Mouse (Mus musculus) megakaryocyte, adult 5-6 weeks (primary cell): ENCODE data around the gene Slc11a2. TPM values are rescaled to one million over a fixed set of nuclear protein-coding genes. Genes with fewer than 3 reads are reported as not detected.

Experiments
- ATAC-seq: 2 replicates; pipeline ENCODE4 v1.8.0; 2016; ENCODE audit warnings: mild to moderate bottlenecking, inconsistent platforms; ENCODE audit not compliant: poor library complexity, severe bottlenecking
- total RNA-seq, 2 experiments: library from RNA; stranded (forward) in 1 of 2; stranded (reverse) in 1 of 2; fragments of 153-499, 151-499 nt in 1 of 2; fragments of 221-1000, 200-1000 nt in 1 of 2; gene quantifications; 2 replicates each; pipeline versions ENCODE4 v1.2.3 to v1.2.4; 2015 to 2017

Slc11a2 gene
- total RNA-seq (2015) (5.0 and 5.3 TPM in 2 replicates), total RNA-seq (2017) (3.1 and 6.0 TPM in 2 replicates)

- ATAC-seq: no peak
Observed at GRCm38 (mm10) chr15:100424396-100425122, at the start of gene Slc11a2. TSS of gene Slc11a2 (minus strand) at chr15:100425072.

GRCm38 (mm10) chr15:100473926-100474503 lies 49.1 kb upstream of the Slc11a2 start:
- ATAC-seq: no peak

- no peak for ATAC-seq
Observed at GRCm38 (mm10) chr15:100470037-100470436, 45.2 kb upstream of the Slc11a2 start.

- no peak for ATAC-seq
Observed at GRCm38 (mm10) chr15:100469189-100469545, 44.3 kb upstream of the Slc11a2 start.

GRCm38 (mm10) chr15:100468295-100469188 lies 43.7 kb upstream of the Slc11a2 start, which contains the start of gene Letmd1:
TSS of gene Letmd1 (plus strand) at chr15:100469023.
- peak; percentile 88 for ATAC-seq

GRCm38 (mm10) chr15:100467738-100468137 lies 42.9 kb upstream of the Slc11a2 start:
- no peak for ATAC-seq

- no peak for ATAC-seq
Observed at GRCm38 (mm10) chr15:100465432-100465831, 40.6 kb upstream of the Slc11a2 start.

- ATAC-seq: no peak
Observed at GRCm38 (mm10) chr15:100463712-100464111, 38.8 kb upstream of the Slc11a2 start.

- no peak for ATAC-seq
Observed at GRCm38 (mm10) chr15:100462086-100462485, 37.2 kb upstream of the Slc11a2 start.

GRCm38 (mm10) chr15:100461646-100462045 lies 36.8 kb upstream of the Slc11a2 start:
- peak; percentile 72 for ATAC-seq

GRCm38 (mm10) chr15:100460942-100461341 lies 36.1 kb upstream of the Slc11a2 start:
- ATAC-seq: peak; percentile 77

GRCm38 (mm10) chr15:100458055-100458454 lies 33.2 kb upstream of the Slc11a2 start:
- ATAC-seq: peak; percentile 41

GRCm38 (mm10) chr15:100457340-100457739 lies 32.5 kb upstream of the Slc11a2 start:
- ATAC-seq: peak; percentile 66

GRCm38 (mm10) chr15:100456356-100456991 lies 31.6 kb upstream of the Slc11a2 start:
- ATAC-seq: no peak

- no peak for ATAC-seq
Observed at GRCm38 (mm10) chr15:100452486-100452885, 27.6 kb upstream of the Slc11a2 start.

GRCm38 (mm10) chr15:100451245-100451644 lies 26.4 kb upstream of the Slc11a2 start:
- no peak for ATAC-seq

- ATAC-seq: no peak
Observed at GRCm38 (mm10) chr15:100449495-100449894, 24.6 kb upstream of the Slc11a2 start.

- ATAC-seq: no peak
Observed at GRCm38 (mm10) chr15:100448572-100448971, 23.7 kb upstream of the Slc11a2 start.

- ATAC-seq: no peak
Observed at GRCm38 (mm10) chr15:100446887-100447286, 22.0 kb upstream of the Slc11a2 start.

- peak; percentile 99 for ATAC-seq
Observed at GRCm38 (mm10) chr15:100443126-100443922, 18.5 kb upstream of the Slc11a2 start.
